ENCODE assay signal across 12 mouse cellular contexts in genomic region chr1:132296051-132296450, GRCm38 (mm10). TPM values are rescaled to one million over a fixed set of nuclear protein-coding genes. Genes with fewer than 3 reads are reported as not detected.
DNase-seq lines count a peak whose midpoint lies in the region; ATAC-seq and TF ChIP-seq lines count a peak whose summit lies in the region.
"Had no signal": no experiment of that assay in that cellular context is flagged by ENCODE, and none has a peak within 500 bp of the region (broad histone marks: within the 10 kb centered on the region; RNA-seq: fewer than 3 reads in every experiment).

No protein-coding gene starts in this region.

- WGBS in heart, embryonic 10.5 days, result 71% methylated on average over 3 of the region's 3 CpGs
- WGBS in midbrain, embryonic 14.5 days, result 68% methylated on average over 3 of the region's 3 CpGs
- 61% methylated on average over 3 of the region's 3 CpGs for WGBS in midbrain, embryonic 11.5 days

- DNase-seq in heart, adult 11 months, result peak; percentile 91
- no peak for DNase-seq in heart, embryonic 10.5 days (ENCODE audit: low spot score)
- no peak for DNase-seq in midbrain, embryonic 14.5 days
- no peak for DNase-seq in midbrain, embryonic 11.5 days (ENCODE audit: low spot score, missing footprints)
- peak; percentile 74 for DNase-seq in adrenal gland, postnatal 25 days
- peak; percentile 59 for DNase-seq in lung, postnatal 36 days
- no peak for DNase-seq in layer of hippocampus, adult 2 months (ENCODE audit: low spot score in 2 of 2)
- DNase-seq: retina, postnatal 1 day had no signal

- no peaks in the 10 kb centered on the region for H3K36me3 ChIP-seq in heart, embryonic 10.5 days
- H3K36me3 ChIP-seq in midbrain, embryonic 14.5 days (ENCODE audit: control insufficient read depth, insufficient read depth, low read length), result no peaks in the 10 kb centered on the region
- H3K36me3 ChIP-seq in midbrain, embryonic 11.5 days (ENCODE audit: control insufficient read depth, insufficient read depth, low read length), result no peaks in the 10 kb centered on the region
- H3K36me3 ChIP-seq: limb, embryonic 15.5 days had no signal

- no peak overlapping the region for H3K27ac ChIP-seq in heart, embryonic 10.5 days
- H3K27ac ChIP-seq in midbrain, embryonic 14.5 days (replicated peaks; ENCODE audit: low read depth, low read length), result 0 out of 2 replicates have a peak overlapping the region, but pooled peaks have one; percentile 2
- no peak overlapping the region for H3K27ac ChIP-seq in midbrain, embryonic 11.5 days (ENCODE audit: low read depth, low read length)
- H3K27ac ChIP-seq in layer of hippocampus, adult 2 months, result no peak overlapping the region
- H3K27ac ChIP-seq: limb, embryonic 15.5 days had no signal

- H3K4me1 ChIP-seq in heart, embryonic 10.5 days, result peaks cover 36% of the 10 kb centered on the region
- H3K4me1 ChIP-seq in midbrain, embryonic 14.5 days (ENCODE audit: control insufficient read depth, insufficient read depth, low read length), result peaks cover 57% of the 10 kb centered on the region
- peaks cover 35% of the 10 kb centered on the region for H3K4me1 ChIP-seq in midbrain, embryonic 11.5 days (ENCODE audit: control insufficient read depth, insufficient read depth, low read length)

- no peak overlapping the region for H3K4me3 ChIP-seq in heart, embryonic 10.5 days
- H3K4me3 ChIP-seq in midbrain, embryonic 14.5 days (replicated peaks; ENCODE audit: low read depth, low read length), result no peak overlapping the region
- no peak overlapping the region for H3K4me3 ChIP-seq in midbrain, embryonic 11.5 days (ENCODE audit: low read depth, low read length)
- H3K4me3 ChIP-seq in layer of hippocampus, adult 2 months, result no peak overlapping the region
- H3K4me3 ChIP-seq: limb, embryonic 15.5 days had no signal

- no peaks in the 10 kb centered on the region for H3K9me3 ChIP-seq in heart, embryonic 10.5 days
- no peaks in the 10 kb centered on the region for H3K9me3 ChIP-seq in midbrain, embryonic 14.5 days (ENCODE audit: control insufficient read depth, low read length)
- H3K9me3 ChIP-seq in midbrain, embryonic 11.5 days (ENCODE audit: control insufficient read depth, low read length), result no peaks in the 10 kb centered on the region
- H3K9me3 ChIP-seq: limb, embryonic 15.5 days had no signal

- peaks cover 67% of the 10 kb centered on the region for H3K27me3 ChIP-seq in heart, embryonic 10.5 days (ENCODE audit: insufficient read depth, poor library complexity, severe bottlenecking)
- H3K27me3 ChIP-seq in midbrain, embryonic 14.5 days (ENCODE audit: control insufficient read depth, insufficient read depth, low read length), result no peaks in the 10 kb centered on the region
- H3K27me3 ChIP-seq in midbrain, embryonic 11.5 days (ENCODE audit: control insufficient read depth, insufficient read depth, low read length), result peaks cover 6% of the 10 kb centered on the region; the same call in 1 of the 2 replicates

- TF ChIP-seq CTCF in layer of hippocampus, adult 2 months (conservative IDR thresholded peaks at IDR 0.05), result no peak

- H3K4me2 ChIP-seq in midbrain, embryonic 14.5 days (ENCODE audit: low read length), result no peak overlapping the region
- no peak overlapping the region for H3K4me2 ChIP-seq in midbrain, embryonic 11.5 days
- H3K4me2 ChIP-seq: limb, embryonic 15.5 days had no signal

- ATAC-seq in midbrain, embryonic 14.5 days (ENCODE audit: low FRiP score, low TSS enrichment), result no peak
- no peak for ATAC-seq in midbrain, embryonic 11.5 days (ENCODE audit: low FRiP score)
- ATAC-seq in erythroid progenitor cell, adult 5-6 weeks (replicated peaks; ENCODE audit: low FRiP score, poor library complexity, severe bottlenecking), result no peak

- H3K9ac ChIP-seq in midbrain, embryonic 14.5 days (replicated peaks; ENCODE audit: low read length), result no peak overlapping the region
- no peak overlapping the region for H3K9ac ChIP-seq in midbrain, embryonic 11.5 days (ENCODE audit: low read length)
- H3K9ac ChIP-seq: limb, embryonic 15.5 days had no signal

RNA-seq across cellular contexts. Expression of gene Klhdc8a, which starts 2.4 kb away (rescaled TPM):
- 0.26 and 0.60 TPM in 2 replicates for polyA plus RNA-seq in heart, embryonic 10.5 days (2016; fragmentation: Nextera tagmentation; extraction: Ambion mirVana)
- 10.1 and 11.1 TPM in 2 replicates for polyA plus RNA-seq in midbrain, embryonic 14.5 days (2014; fragmentation: Nextera tagmentation; extraction: Ambion mirVana)
- polyA plus RNA-seq in midbrain, embryonic 11.5 days (2014; fragmentation: Nextera tagmentation; extraction: Ambion mirVana), result 3.5 and 4.5 TPM in 2 replicates
- total RNA-seq in adrenal gland, postnatal 25 days (2021), result 116 and 153 TPM in 2 replicates
- total RNA-seq in erythroid progenitor cell, adult 5-6 weeks (2015; ENCODE audit: low replicate concordance), result not detected in 2 replicates
- total RNA-seq in erythroid progenitor cell, adult 5-6 weeks (2017; ENCODE audit: low replicate concordance), result not detected in 2 replicates
- 1 to 10 TPM; 4.0 to 4.3 TPM for total RNA-seq in layer of hippocampus, adult 2 months (2021)
- total RNA-seq: hematopoietic stem cell, adult 5-6 weeks; monocyte, adult 5-6 weeks had no signal

RNA-seq across cellular contexts. Expression of gene Nuak2, which starts 19.9 kb away (rescaled TPM):
- 3.0 and 3.4 TPM in 2 replicates for polyA plus RNA-seq in heart, embryonic 10.5 days (2016; fragmentation: Nextera tagmentation; extraction: Ambion mirVana)
- 22.3 and 38.0 TPM in 2 replicates for polyA plus RNA-seq in midbrain, embryonic 14.5 days (2014; fragmentation: Nextera tagmentation; extraction: Ambion mirVana)
- polyA plus RNA-seq in midbrain, embryonic 11.5 days (2014; fragmentation: Nextera tagmentation; extraction: Ambion mirVana), result 100 and 105 TPM in 2 replicates
- total RNA-seq in adrenal gland, postnatal 25 days (2021), result 2.4 and 4.8 TPM in 2 replicates
- total RNA-seq in erythroid progenitor cell, adult 5-6 weeks (2015; ENCODE audit: low replicate concordance), result 1.1 and 6.3 TPM in 2 replicates
- 3.7 TPM in 1 of 2 replicates, not detected in the other for total RNA-seq in erythroid progenitor cell, adult 5-6 weeks (2017; ENCODE audit: low replicate concordance)
- 1 to 10 TPM in 1 of 2 experiments, under 1 TPM in 1; 0.76 to 1.7 TPM for total RNA-seq in layer of hippocampus, adult 2 months (2021)

Comparison
In these comparisons a context has a peak if more than half of its experiments do, and no peak if none do; other contexts are left out.
1. DNase-seq: peak in heart, adult 11 months (single experiment), adrenal gland, postnatal 25 days (single experiment) and lung, postnatal 36 days (single experiment); none in heart, embryonic 10.5 days (single experiment), midbrain, embryonic 14.5 days (single experiment), midbrain, embryonic 11.5 days (single experiment) and layer of hippocampus, adult 2 months (0 of 2).
2. RNA of gene Klhdc8a, which starts 2.4 kb away (total RNA-seq): 116 to 153 TPM in adrenal gland, postnatal 25 days; 4.0 to 4.3 TPM in layer of hippocampus, adult 2 months and not detected in erythroid progenitor cell, adult 5-6 weeks; every median in the first group is over 10 times any median in the second.